Mouse (Mus musculus): ENCODE measurements at regions not wholly inside any gene's neighbourhood (a gene's known extent, or its start where the extent isn't known, plus 50 kb on each side); places are given as distances from the start of the nearest gene placed in this dataset.

- DNase-seq (ENCODE audit: low spot score in 2 of 2): no peak
- Histone ChIP-seq H3K4me3 (no peak overlapping the region), H3K27ac (no peak overlapping the region)
- no peak for TF ChIP-seq CTCF (conservative IDR thresholded peaks at IDR 0.05)
These were observed 416.8 kb downstream of the Tns3 start for GRCm38 (mm10) chr11:8247535-8247934.

- TF ChIP-seq CTCF (conservative IDR thresholded peaks at IDR 0.05): no peak
- Histone ChIP-seq H3K4me3 (no peak overlapping the region), H3K27ac (no peak overlapping the region)
- no peak for DNase-seq (ENCODE audit: low spot score in 2 of 2)
These were observed 417.3 kb downstream of the Tns3 start for GRCm38 (mm10) chr11:8247024-8247423.

GRCm38 (mm10) chr11:8245408-8246003 is 418.8 kb downstream of the Tns3 start:
- TF ChIP-seq CTCF (conservative IDR thresholded peaks at IDR 0.05): peak; percentile 89
- no peak overlapping the region for H3K27ac ChIP-seq
- H3K4me3 ChIP-seq: no peak overlapping the region
- DNase-seq (ENCODE audit: low spot score in 2 of 2): peak in 1 of 2 experiments; percentile 21

- no peak overlapping the region for H3K27ac ChIP-seq
- H3K4me3 ChIP-seq: no peak overlapping the region
- TF ChIP-seq CTCF (conservative IDR thresholded peaks at IDR 0.05): no peak
- no peak for DNase-seq (ENCODE audit: low spot score in 2 of 2)
These were observed 425.8 kb downstream of the Tns3 start for GRCm38 (mm10) chr11:8238498-8238897.

GRCm38 (mm10) chr11:8237556-8237955 is 426.8 kb downstream of the Tns3 start:
- DNase-seq (ENCODE audit: low spot score in 2 of 2): no peak
- Histone ChIP-seq H3K4me3 (no peak overlapping the region), H3K27ac (no peak overlapping the region)
- no peak for TF ChIP-seq CTCF (conservative IDR thresholded peaks at IDR 0.05)

GRCm38 (mm10) chr11:8236056-8236455 is 428.3 kb downstream of the Tns3 start:
- no peak for TF ChIP-seq CTCF (conservative IDR thresholded peaks at IDR 0.05)

GRCm38 (mm10) chr11:8232636-8233189 is 431.6 kb downstream of the Tns3 start:
- Histone ChIP-seq H3K4me3 (no peak overlapping the region), H3K27ac (no peak overlapping the region)
- no peak for DNase-seq (ENCODE audit: low spot score in 2 of 2)
- TF ChIP-seq CTCF (conservative IDR thresholded peaks at IDR 0.05): no peak

More at GRCm38 (mm10) chr11:8236056-8236455, 428.3 kb downstream of the Tns3 start:
- no peak for DNase-seq (ENCODE audit: low spot score in 2 of 2)
- Histone ChIP-seq H3K27ac (no peak overlapping the region), H3K4me3 (no peak overlapping the region)

- Histone ChIP-seq H3K27ac (peak overlapping the region; percentile 39; the same call in 1 of the 2 replicates), H3K4me3 (no peak overlapping the region)
- TF ChIP-seq CTCF (conservative IDR thresholded peaks at IDR 0.05): no peak
- peak in 1 of 2 experiments; percentile 16 for DNase-seq (ENCODE audit: low spot score in 2 of 2)
These were observed 434.5 kb downstream of the Tns3 start for GRCm38 (mm10) chr11:8229787-8230186.

- Histone ChIP-seq H3K4me3 (no peak overlapping the region), H3K27ac (no peak overlapping the region)
- no peak for TF ChIP-seq CTCF (conservative IDR thresholded peaks at IDR 0.05)
- DNase-seq (ENCODE audit: low spot score in 2 of 2): peak in 1 of 2 experiments; percentile 51
These were observed 436.4 kb downstream of the Tns3 start for GRCm38 (mm10) chr11:8227772-8228425.

GRCm38 (mm10) chr11:8224366-8224765 is 440.0 kb downstream of the Tns3 start:
- H3K27ac ChIP-seq: no peak overlapping the region
- no peak for TF ChIP-seq CTCF (conservative IDR thresholded peaks at IDR 0.05)
- DNase-seq (ENCODE audit: low spot score in 2 of 2): no peak
- no peak overlapping the region for H3K4me3 ChIP-seq

GRCm38 (mm10) chr11:8220618-8221017 is 443.7 kb downstream of the Tns3 start:
- no peak for DNase-seq (ENCODE audit: low spot score in 2 of 2)
- no peak for TF ChIP-seq CTCF (conservative IDR thresholded peaks at IDR 0.05)

GRCm38 (mm10) chr11:8219911-8220310 is 444.4 kb downstream of the Tns3 start:
- H3K27ac ChIP-seq: no peak overlapping the region
- TF ChIP-seq CTCF (conservative IDR thresholded peaks at IDR 0.05): no peak
- no peak overlapping the region for H3K4me3 ChIP-seq
- no peak for DNase-seq (ENCODE audit: low spot score in 2 of 2)

More at GRCm38 (mm10) chr11:8220618-8221017, 443.7 kb downstream of the Tns3 start:
- H3K4me3 ChIP-seq: no peak overlapping the region
- H3K27ac ChIP-seq: no peak overlapping the region

GRCm38 (mm10) chr11:8215634-8216033 is 448.7 kb downstream of the Tns3 start:
- no peak overlapping the region for H3K4me3 ChIP-seq
- TF ChIP-seq CTCF (conservative IDR thresholded peaks at IDR 0.05): no peak
- peak overlapping the region; percentile 50 for H3K27ac ChIP-seq
- no peak for DNase-seq (ENCODE audit: low spot score in 2 of 2)
